Mouse (Mus musculus) megakaryocyte, embryonic 14.5 days (primary cell): Measurements from ENCODE around the gene Ppp4r4.

ENCODE experiments used
- FLI1 ChIP-seq: IDR thresholded peaks from 2 replicates; pipeline ENCODE4 v1.6.1; 2012; ENCODE audit warnings: low read length, inconsistent platforms, mixed read lengths
- GATA1 ChIP-seq: IDR thresholded peaks from 3 replicates; pipeline ENCODE4 v1.6.1; 2012; ENCODE audit warnings: mixed read lengths, low read length, inconsistent platforms, borderline replicate concordance

- no peak for TF ChIP-seq GATA1
- TF ChIP-seq FLI1, result no peak
These were observed 112.5 kb downstream of the Ppp4r4 start for GRCm38 (mm10) chr12:103644601-103645000.
